Mouse (Mus musculus) spleen, postnatal 0 days (tissue): Measurements from ENCODE around the gene Mllt6. TPM values are rescaled to one million over a fixed set of nuclear protein-coding genes. Genes with fewer than 3 reads are reported as not detected.

Source experiments
- polyA plus RNA-seq: library from polyadenylated mRNA; unstranded; fragments of >200 nt; fragmentation: Nextera tagmentation; extraction: Ambion mirVana; gene quantifications from 2 replicates; pipeline ENCODE4 v1.2.1, GENCODE M21; 2015

The Mllt6 gene
- 0.85 and 1.2 TPM in 2 replicates for polyA plus RNA-seq

DNA sequence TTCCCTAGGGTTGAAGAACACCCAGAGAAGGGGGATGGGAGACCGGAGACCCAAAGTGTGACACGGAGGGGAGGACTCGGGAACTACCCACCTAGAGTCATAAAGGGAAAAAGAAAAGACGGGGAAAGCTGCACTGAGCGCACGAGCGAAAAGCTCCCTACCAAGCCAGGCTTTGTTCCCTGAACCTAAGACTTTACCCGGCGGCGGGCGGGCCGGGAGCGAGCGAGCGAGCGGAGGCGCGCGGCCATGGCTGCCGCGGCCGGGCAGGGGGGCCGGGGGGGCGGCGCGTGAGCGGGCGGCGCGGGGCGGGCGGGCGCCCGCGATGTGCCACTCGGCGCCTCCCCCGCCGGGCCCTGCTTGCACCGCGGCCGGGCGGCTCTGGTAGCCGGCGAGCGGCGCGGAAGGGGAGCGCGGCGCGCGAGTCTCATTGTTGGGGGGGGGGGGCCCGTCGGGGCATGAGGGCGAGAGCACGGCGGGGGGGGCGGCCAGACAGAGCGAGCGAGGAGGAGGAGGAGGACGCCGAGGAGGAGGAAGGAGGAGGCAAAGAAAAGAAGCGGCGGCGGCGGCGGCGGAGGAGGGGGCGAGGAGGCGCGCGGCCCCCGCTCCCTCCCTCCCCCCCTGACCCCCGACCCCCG is at the start of gene Mllt6:
Mllt6 (plus strand) TSS at position 522 of the 635 bp plus-strand sequence.

DNA sequence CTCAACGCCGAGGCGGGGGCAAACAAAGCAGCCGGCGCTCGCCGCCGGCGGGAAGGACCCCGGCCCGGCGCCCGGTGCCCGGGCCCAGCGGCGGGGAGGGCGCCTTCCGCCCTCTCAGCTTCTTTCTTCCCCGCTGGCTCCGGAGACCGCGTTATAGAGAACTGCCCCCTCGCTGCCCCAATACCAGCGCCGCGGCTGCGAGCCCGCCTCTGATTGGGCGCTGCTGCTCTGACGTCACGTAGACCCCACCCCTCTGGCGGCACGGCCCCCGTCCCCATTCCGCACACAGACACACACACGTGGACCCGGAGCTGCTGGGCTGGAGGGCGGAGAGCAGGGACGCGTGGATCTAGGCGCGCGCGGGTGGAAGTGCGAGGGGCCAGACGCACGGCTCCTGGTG is 33.6 kb upstream of the Mllt6 start, which contains the start of gene Epop:
Epop (minus strand) TSS at position 127 of the 400 bp plus-strand sequence.

DNA sequence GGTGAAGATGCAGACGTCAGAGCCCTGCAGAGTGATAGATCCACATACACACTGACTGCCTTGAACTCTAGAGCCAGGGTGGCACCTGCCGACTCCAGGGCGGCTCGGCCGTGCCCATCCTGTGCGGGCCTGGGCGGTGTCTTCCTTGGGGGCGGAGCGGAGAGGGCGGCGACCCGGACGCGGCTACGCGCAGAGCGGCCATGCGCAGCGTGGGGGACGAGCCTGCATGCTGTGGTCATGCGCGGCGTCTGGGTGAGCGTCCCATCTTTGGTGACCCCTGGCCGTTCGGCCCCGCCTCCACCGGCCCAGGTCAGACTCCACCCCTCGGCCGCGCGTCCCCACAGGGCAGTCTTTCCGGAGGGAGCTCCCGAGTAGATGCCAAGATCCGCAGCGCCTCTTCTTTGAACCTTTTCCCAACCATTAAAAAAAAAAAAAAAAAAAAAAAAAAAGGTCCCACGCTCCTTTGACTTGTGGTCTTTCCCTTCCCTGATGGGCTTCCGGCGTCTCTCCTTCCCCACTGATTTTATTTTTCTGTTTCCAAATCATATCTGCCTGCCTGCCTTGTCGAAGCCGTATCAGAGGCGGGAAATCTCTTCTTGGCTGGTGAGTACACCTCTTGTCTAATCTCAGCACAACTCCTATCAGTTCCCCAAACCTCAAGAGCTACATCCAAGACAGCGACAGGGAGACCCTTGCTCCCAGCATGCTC is 22.6 kb downstream of the Mllt6 start, which contains the start of gene Cisd3:
Cisd3 (plus strand) TSS at position 214 of the 709 bp plus-strand sequence.

DNA sequence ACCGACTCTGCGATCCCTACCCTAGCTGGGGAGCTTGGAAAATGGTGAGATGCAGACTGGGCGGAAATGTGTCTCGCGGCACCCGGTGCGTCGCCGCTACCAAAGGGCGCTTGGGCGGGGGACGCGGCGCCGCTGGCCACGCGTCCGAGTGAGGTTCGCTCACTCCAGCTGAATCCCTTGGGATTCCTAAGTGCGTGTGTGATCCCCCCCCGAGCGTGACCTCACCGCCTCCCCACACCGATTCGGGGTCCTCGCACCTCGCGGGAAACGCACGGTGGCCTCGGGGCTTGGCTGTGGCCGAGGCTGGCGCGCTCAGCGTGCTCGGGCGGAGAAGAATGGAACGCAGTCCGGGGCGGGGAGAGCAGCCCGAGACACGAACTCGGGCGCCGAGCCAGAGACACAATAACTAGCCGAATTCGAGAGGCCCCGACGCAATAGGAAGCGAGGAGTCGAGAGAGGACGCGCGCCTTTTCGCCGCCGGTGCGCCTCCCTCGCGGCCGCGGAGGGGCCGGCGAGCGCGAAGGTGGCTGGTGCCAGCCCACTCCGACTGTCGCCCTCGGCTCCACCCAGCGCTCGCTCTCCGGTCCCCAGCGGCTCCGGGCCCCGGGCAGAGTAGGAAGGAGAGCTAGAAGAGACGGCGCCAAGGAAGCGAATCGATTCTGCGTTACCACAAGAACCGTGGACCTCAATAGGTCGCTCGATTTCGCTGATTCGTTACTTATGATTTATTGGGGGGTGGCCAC is 37.0 kb downstream of the Mllt6 start, which contains the start of gene Pcgf2:
Pcgf2 (minus strand) TSS at position 495 of the 743 bp plus-strand sequence.

DNA sequence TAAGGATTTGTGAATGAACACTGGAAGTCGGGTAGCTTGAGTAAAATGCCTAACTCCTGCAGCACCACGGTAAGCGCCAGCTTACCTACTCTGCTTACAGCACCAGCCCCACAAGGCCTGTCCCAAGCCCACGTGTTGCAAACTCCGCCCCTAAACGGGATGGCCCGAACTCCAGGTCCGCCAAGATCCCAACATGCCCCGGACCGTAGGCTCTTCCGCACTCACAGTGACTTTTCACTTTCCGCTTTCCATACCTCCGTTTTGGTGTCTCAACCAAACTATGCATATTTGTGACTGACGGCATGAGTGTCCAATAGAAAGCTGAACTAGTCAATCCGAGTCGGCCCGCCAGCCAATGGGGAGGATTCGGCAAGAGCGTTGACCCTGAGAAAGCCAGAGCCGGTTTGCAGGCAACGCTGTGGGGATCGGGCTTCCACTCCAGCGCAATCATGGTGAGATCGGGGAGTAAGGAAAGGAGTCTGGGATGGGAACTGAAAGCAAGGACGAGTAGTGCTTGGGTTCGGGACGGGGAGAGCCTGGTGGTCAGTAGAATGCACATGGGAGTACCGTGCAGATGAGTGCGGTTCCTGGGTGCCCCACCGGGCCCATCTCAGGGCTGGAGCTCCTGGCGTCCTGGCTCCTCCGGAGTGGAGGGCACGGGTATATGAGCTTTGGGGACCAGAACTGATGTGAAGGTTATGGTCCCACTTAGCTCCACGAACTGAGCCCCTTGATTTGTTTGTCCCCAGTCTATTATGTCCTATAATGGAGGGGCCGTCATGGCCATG is 40.0 kb downstream of the Mllt6 start, which contains the start of gene Psmb3:
Psmb3 (plus strand) TSS at position 361 of the 788 bp plus-strand sequence.

Other genes starting within 250 kb of the Mllt6 start
- gene Arhgap23, start 247.9 kb upstream of the Mllt6 start, polyA plus RNA-seq: 14.7 and 15.7 TPM in 2 replicates
- gene 4933428G20Rik, start 163.1 kb upstream of the Mllt6 start, polyA plus RNA-seq: 1.8 and 2.1 TPM in 2 replicates
- 0.05 and 0.06 TPM in 2 replicates for gene Srcin1, start 87.2 kb upstream of the Mllt6 start, polyA plus RNA-seq
- 0.35 and 0.96 TPM in 2 replicates for gene Epop, start 33.7 kb upstream of the Mllt6 start, polyA plus RNA-seq
- gene Cisd3, start 22.4 kb downstream of the Mllt6 start, polyA plus RNA-seq: 7.7 and 10.7 TPM in 2 replicates
- 3.3 and 4.8 TPM in 2 replicates for gene Pcgf2, start 37.1 kb downstream of the Mllt6 start, polyA plus RNA-seq
- 399 and 419 TPM in 2 replicates for gene Psmb3, start 40.0 kb downstream of the Mllt6 start, polyA plus RNA-seq
- gene Pip4k2b, start 81.3 kb downstream of the Mllt6 start, polyA plus RNA-seq: 1.4 and 1.9 TPM in 2 replicates
- 10.5 and 11.9 TPM in 2 replicates for gene Cwc25, start 103.1 kb downstream of the Mllt6 start, polyA plus RNA-seq
- 0.35 TPM in 1 of 2 replicates, not detected in the other for gene 1700001P01Rik, start 112.5 kb downstream of the Mllt6 start, polyA plus RNA-seq
- 699 and 705 TPM in 2 replicates for gene Rpl23, start 119.0 kb downstream of the Mllt6 start, polyA plus RNA-seq
- gene Lasp1, start 135.6 kb downstream of the Mllt6 start, polyA plus RNA-seq: 34.4 and 47.2 TPM in 2 replicates
- gene B230217C12Rik, start 177.4 kb downstream of the Mllt6 start, polyA plus RNA-seq: 0.64 and 0.91 TPM in 2 replicates
- gene Fbxo47, start 220.7 kb downstream of the Mllt6 start, polyA plus RNA-seq: 0.22 and 0.28 TPM in 2 replicates